Mouse (Mus musculus): Measurements from ENCODE around the gene Mbd4.
"Not testable (repeated sequence)": the region's sequence is repeated elsewhere in the genome, so short reads cannot be mapped to it uniquely, and the experiment has no call there.

Mbd4 gene

DNA sequence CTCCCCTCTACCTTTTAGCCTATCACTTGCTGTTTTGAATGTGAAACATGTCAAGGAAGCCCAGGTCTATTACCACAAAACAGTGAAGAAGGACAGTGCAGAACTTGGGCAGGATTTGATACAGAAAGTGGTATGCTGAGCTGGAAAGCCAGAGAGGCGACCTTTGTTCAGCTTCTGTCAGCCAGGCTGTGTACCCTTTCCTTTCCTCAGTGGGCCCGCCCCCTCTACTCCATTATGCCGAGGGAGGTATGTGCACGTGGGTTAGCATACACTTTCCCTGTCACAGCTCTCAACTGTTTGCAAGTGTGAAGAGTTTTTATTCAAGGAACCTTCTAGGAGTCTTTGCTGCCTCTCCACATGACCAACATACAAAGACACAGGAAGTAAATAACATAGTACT is 6.1 kb upstream of the Mbd4 start:
- DNase-seq (ENCODE audit: low spot score), result no peak

GRCm38 (mm10) chr6:115856361-115856745 is 3.2 kb upstream of the Mbd4 start:
- no peak for DNase-seq (ENCODE audit: low spot score)

- DNase-seq (ENCODE audit: low spot score), result no peak
Observed at GRCm38 (mm10) chr6:115855733-115856360, 2.7 kb upstream of the Mbd4 start.

DNA sequence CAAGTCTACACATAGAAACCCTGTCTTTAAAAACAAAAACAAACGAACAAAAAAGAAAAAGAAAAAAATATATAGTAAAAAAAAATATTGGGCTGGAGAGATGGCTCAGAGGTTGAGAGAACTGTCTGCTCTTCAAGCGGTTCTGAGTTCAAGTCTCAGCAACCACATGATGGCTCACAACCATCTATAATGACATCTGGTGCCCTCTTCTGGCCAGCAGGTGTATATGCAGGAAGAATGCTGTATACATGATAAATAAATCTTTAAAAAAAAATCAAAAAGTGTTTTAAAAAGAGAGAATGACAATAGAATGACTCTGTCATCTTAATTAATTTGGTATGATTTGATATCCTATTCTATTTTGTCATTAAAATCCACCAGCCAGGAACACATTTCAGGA is 1.3 kb upstream of the Mbd4 start:
- no peak for DNase-seq (ENCODE audit: low spot score)

DNA sequence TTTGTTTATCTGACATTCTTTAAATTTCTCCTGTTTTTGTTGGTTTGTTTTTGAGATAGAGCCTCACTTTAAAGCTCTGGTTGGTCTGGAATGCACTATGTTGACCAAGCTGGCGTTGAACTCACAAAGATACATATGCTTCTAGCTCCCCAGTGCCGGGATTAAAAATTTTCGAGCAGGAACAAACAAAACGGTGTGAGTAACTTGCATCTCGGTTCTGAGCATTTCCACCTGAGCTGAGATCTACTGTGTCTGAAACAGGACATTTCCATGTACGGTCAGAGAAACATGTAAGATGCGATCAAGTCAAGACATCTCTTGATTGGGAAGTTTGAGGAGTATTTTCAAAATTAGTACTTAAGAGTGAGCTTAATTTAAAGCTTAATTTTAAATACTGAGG is 814 bp upstream of the Mbd4 start:
- DNase-seq (ENCODE audit: low spot score), result no peak

DNA sequence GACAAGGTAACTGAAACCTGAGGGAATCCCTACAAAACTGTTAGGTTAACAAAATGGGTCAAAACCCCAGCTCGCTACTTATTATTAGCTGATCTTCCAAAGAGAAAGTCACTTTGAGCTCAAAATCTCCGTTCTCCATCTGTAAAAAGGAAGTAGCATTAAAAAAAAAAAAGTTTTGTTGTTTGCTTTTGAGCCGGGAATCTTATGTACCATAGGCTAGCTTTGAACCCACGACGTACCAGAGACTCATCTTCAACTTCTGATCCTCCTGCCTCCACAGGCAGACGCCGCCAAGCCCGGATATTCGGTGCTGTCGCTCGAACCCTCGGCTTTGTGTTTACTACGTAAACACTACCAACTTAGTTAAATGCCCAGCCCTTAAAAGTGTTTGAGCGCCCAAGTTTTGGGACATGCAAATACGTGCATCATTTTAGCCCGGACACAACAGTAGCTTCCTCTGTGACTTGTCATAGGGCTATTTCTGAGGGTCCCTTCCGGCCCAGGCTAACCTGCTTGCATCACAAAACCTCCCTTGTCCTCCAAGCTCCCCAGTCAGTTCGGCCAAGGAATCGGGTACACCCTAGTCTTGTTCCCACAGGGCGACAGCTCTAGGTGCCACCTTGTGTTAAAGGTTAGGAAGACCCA is 603 bp downstream of the Mbd4 start:
- no peak for DNase-seq (ENCODE audit: low spot score)

GRCm38 (mm10) chr6:115848598-115849304 is 4.4 kb downstream of the Mbd4 start:
- DNase-seq (ENCODE audit: low spot score), result no peak

- DNase-seq (ENCODE audit: low spot score), result no peak
Observed at GRCm38 (mm10) chr6:115846640-115847411, 6.3 kb downstream of the Mbd4 start.

DNA sequence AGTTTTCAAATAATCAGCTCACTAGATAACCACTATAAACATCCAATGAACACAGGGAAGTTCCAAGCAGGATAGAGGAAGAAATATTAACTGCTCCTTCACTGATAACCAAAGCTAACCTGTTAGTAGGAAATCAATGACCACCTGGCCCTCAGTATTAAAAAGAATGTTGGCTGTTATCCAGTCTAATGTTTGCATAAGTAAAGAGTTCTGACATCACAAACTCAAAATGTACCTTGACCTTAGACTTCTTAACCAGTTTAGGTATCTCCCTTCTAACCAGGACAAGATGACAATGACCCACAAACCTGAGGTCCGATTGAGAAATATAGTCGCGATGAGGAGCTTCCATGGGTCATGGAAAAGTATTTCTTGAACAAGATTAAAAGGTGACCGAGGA is 8.2 kb downstream of the Mbd4 start:
- DNase-seq (ENCODE audit: low spot score), result no peak

DNA sequence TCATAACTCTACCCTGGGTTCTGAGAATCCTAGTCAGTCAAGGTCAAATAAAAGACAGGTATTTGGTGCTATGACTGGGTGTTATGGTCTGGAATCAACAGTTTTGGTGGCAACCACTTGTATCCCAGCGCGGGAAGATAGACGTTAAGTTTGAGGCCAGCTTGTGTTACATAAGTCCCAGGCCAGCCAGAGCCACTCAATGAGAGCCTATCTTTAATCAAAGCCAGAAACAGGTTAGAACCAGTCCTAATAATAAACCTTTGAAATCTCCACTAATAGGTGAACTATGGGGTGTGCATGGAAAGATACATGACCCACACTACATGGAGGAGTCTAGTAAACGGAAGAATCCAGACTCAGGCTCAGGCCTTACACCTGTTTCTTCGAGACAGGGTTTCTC is 14.4 kb downstream of the Mbd4 start:
- no peak for DNase-seq (ENCODE audit: low spot score)

GRCm38 (mm10) chr6:115838161-115838597 is 15.0 kb downstream of the Mbd4 start, which contains the start of gene Efcab12:
TSS of gene Efcab12 (minus strand) at chr6:115838412.
- peak; percentile 78 for DNase-seq (ENCODE audit: low spot score)

DNA sequence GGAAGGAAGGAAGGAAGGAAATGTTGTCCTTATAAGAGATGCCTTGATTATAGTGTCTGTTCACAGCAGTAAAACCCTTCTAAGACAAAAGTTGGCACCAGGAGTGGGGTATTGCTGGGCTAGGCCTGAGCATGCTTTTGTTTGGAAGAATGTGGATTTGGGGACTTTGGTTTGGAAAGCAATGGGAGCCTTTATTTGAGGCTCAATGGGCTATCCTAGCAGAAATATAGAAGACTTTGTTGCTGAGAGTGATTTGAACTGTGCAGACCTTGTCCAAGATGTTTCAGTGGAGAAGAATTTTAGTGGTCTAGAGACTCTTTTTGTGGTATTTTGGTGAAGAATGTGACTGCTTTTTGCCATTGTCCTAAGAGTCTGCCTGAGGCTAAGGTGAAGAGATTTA is 19.3 kb downstream of the Mbd4 start:
- DNase-seq (ENCODE audit: low spot score), result no peak

DNA sequence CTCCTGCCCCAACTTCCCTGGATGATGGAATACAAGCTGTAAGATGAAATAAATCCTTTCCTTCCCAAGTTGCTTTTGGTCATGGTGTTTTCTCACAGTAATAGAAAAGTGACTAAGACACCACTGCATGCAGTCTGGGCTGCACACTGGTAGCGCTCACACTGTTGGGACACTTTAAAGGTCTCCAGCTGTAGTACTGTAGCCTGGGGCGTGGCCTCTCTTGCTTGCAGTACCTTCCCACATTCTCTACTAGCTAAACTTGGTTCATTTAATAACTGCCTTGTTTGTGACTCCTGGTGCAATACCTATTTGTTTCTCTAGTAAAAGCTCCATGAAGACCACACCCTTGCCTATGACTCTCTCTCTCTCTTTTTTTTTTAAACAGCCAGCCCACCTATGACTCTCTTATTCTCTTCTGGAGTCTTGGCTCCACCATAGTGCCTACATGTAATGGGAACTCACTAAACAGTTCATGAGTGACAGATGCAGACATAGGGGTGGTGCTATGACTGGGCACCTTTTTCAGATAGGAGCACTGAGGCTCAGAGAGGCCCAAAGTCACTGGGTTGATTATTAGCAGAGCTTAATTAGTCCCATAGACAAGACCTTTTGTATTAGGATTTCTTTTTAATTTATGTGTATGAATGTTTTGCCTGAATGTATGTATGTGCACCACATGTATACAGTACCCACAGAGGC is 20.9 kb downstream of the Mbd4 start:
- no peak for DNase-seq (ENCODE audit: low spot score)

- DNase-seq (ENCODE audit: low spot score), result no peak
Observed at GRCm38 (mm10) chr6:115830779-115831601, 22.2 kb downstream of the Mbd4 start.

DNA sequence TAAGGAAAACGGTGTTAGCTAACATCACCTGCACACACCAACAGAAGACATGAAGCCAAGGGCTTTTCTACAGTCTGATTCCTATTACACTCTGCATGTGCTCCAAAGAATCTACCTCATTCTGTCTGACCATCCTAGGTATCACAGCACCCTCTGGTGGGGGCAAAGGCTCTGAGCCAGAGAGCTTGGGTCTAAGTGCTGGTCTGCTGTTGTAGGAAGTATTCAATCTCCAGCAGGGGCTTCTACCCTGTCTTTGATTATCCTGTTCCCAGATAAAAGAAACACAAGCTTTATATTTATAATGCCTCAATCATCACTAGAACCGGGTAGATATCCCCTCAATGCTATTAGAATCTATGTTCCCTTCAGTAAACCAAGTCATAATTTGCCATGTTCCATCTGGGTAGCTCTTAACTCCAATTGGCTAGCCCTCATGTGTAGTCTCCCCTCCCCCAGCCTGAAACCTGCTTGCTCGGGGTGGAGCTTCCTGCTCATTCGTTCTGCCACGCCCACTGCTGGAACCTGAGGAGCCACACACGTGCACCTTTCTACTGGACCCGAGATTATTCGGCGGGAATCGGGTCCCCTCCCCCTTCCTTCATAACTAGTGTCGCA is 29.2 kb downstream of the Mbd4 start:
- not testable (repeated sequence) for DNase-seq (ENCODE audit: low spot score)

DNA sequence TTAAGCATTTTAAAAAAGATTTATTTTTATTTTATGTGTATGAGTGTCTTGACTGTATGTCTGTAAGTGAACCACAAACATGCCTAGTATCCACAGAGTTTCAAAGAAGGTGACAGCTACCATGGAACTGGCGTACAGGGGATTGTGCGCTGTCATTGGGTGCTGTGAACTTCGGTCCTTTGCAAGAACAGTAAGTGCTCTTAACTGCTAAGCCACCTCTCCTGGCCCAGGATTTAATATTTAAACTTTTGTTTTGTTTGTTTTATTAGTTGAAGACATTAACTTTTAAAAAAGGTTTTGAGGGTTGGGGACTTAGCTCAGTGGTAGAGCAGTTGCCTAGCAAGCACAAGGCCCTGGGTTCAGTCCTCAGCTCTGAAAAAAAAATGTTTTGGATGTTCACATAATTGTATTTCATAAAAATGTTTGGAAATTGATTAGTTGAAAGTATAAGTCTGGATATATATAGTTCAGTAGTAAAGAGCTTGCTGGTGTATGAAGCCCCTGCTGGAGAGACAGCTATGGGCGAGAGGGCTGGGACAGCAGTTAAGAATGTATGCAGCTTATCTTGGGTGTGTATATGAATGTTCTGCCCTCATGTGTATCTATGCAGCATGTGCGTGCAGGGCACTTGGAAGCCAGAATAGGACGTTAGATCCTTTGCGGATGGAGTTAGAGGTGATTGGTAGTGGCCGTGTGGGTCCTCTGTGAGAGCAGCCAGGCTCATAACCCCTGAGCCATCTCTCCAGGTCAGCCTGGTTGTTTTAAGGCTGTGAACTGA is 31.8 kb downstream of the Mbd4 start:
- DNase-seq (ENCODE audit: low spot score), result no peak

DNA sequence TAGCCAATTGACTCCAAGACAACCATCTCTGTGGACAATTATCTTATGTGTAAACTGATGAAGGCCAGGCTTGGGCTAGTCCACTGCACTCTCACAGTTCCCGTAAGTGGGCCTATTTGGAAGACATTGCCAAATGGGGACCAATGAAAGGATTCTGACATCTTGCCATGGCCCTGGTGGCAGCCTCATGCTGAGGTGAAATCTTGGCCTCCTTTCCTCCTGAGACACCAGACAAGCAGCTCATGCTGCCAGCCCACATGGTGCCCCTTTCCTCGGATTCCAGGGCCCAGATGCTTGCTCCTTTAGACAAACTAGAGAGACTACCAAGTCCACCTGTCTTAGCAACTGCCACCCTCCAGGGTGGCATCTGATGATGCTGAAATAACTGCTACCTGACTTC is 35.0 kb downstream of the Mbd4 start:
- DNase-seq (ENCODE audit: low spot score), result no peak

DNA sequence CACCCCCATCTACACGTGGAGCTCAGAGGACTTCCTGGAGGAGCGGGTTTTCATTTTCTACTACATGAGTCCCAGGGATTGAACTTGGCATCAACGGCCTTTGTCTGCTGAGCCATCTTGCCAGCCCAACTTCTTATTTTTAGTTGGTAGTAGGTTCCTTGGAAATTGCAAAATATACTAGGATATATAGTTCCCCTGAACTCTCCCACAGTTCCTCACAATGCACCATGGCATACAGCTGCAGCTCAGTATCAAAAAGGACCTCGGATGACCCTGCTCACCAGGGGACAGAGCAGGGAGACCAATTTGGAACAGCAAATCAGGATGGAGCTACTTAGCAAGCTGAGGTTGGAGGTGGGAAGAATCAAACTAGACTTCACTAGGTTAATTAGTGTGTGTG is 38.1 kb downstream of the Mbd4 start:
- no peak for DNase-seq (ENCODE audit: low spot score)

DNA sequence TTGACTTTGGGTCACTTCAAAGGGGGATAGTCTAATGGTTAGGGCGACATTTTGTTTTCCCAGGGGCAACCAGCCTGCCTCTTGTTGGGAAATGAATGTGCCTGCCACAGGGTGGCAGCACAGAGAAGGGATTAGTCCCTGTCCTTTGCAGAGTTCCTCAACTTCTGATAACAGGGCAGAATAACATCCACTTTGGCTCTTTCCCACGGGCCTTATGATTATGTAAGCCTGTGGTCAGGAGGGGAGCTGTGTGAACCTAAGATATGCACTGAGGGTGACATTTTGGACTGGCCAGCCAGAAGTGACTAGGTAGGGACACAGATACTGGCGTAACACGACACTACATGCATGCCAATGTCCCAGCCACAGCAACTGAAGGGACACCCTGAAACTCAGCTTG is 39.1 kb downstream of the Mbd4 start:
- no peak for DNase-seq (ENCODE audit: low spot score)

GRCm38 (mm10) chr6:115811606-115812005 is 41.6 kb downstream of the Mbd4 start:
- no peak for DNase-seq (ENCODE audit: low spot score)

Data from testis, postnatal 14 days (tissue).